20 mouse cellular contexts compared by ENCODE assay signal in the genomic region with DNA sequence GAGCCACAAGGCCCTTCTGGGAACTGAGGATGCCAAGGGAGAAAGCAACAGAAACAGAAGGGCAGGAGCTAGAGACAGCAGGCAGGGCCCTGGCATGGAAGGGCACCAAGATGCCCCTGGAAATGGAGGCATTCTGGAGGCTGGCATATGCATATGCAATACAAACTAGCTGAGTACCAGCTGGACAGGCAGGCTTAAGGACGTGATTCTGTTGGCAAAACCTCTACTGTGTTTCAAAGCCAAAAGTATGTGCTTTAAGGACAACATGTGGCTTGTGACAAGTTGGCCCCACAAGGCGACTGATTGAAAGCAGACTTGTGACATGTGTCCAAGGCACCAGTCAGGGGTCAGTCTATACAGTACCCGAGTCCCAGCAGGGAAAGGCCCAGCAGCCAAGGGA. TPM values are rescaled to one million over a fixed set of nuclear protein-coding genes. Genes with fewer than 3 reads are reported as not detected.
DNase-seq lines count a peak whose midpoint lies in the region; ATAC-seq and TF ChIP-seq lines count a peak whose summit lies in the region.
"Had no signal": no experiment of that assay in that cellular context is flagged by ENCODE, and none has a peak within 500 bp of the region (broad histone marks: within the 10 kb centered on the region; RNA-seq: fewer than 3 reads in every experiment).

No protein-coding gene starts in this region.

- no peak overlapping the region for H3K4me3 ChIP-seq in hindbrain, postnatal 0 days (ENCODE audit: low read length)
- no peak overlapping the region for H3K4me3 ChIP-seq in hindbrain, embryonic 12.5 days
- H3K4me3 ChIP-seq in forebrain, embryonic 15.5 days = no peak overlapping the region
- no peak overlapping the region for H3K4me3 ChIP-seq in intestine, embryonic 16.5 days (ENCODE audit: low read length)
- no peak overlapping the region for H3K4me3 ChIP-seq in kidney, adult 2 months (ENCODE audit: insufficient read depth, low read depth, low read length)
- H3K4me3 ChIP-seq: erythroblast, embryonic 14.5 days had no signal

- no peaks in the 10 kb centered on the region for H3K9me3 ChIP-seq in hindbrain, postnatal 0 days (ENCODE audit: low read length)
- H3K9me3 ChIP-seq in hindbrain, embryonic 12.5 days (replicated peaks) = no peaks in the 10 kb centered on the region
- H3K9me3 ChIP-seq in forebrain, embryonic 15.5 days = no peaks in the 10 kb centered on the region
- no peaks in the 10 kb centered on the region for H3K9me3 ChIP-seq in intestine, embryonic 16.5 days (ENCODE audit: control insufficient read depth, low read length)

- DNase-seq in hindbrain, postnatal 0 days (ENCODE audit: low spot score) = peak; percentile 66
- peak; percentile 46 for DNase-seq in cerebellum, adult 11 months
- peak; percentile 82 to 86 for DNase-seq in cerebellum, postnatal 10 days
- no peak for DNase-seq in kidney, adult 9 months
- no peak for DNase-seq in kidney, adult 2 months
- DNase-seq: B cell, adult 2 months; gastrocnemius, postnatal 36 days; heart, postnatal 10 days; kidney, postnatal 4 days; liver; lung, embryonic 14.5 days; midbrain, embryonic 14.5 days; right cerebral cortex, adult 18-20 months; thymus, adult 18-20 months had no signal

- H3K9ac ChIP-seq in hindbrain, postnatal 0 days (replicated peaks; ENCODE audit: low read length) = no peak overlapping the region
- H3K9ac ChIP-seq in hindbrain, embryonic 12.5 days = no peak overlapping the region
- no peak overlapping the region for H3K9ac ChIP-seq in forebrain, embryonic 15.5 days (replicated peaks)
- no peak overlapping the region for H3K9ac ChIP-seq in intestine, embryonic 16.5 days (ENCODE audit: low read depth, low read length)
- H3K9ac ChIP-seq: lung, embryonic 14.5 days had no signal

- no peaks in the 10 kb centered on the region for H3K27me3 ChIP-seq in hindbrain, postnatal 0 days (ENCODE audit: insufficient read depth, low read length)
- H3K27me3 ChIP-seq in hindbrain, embryonic 12.5 days = peaks cover 36% of the 10 kb centered on the region
- H3K27me3 ChIP-seq in forebrain, embryonic 15.5 days = no peaks in the 10 kb centered on the region
- H3K27me3 ChIP-seq in intestine, embryonic 16.5 days (replicated peaks; ENCODE audit: control insufficient read depth, insufficient read depth, low read length) = no peaks in the 10 kb centered on the region
- H3K27me3 ChIP-seq in kidney, adult 2 months (replicated peaks; ENCODE audit: control insufficient read depth, insufficient read depth, low read length) = no peaks in the 10 kb centered on the region

- TF ChIP-seq CTCF in hindbrain, postnatal 0 days (IDR thresholded peaks at IDR 0.05; ENCODE audit: low read depth) = no peak
- TF ChIP-seq CTCF in kidney, adult 2 months (conservative IDR thresholded peaks at IDR 0.05; ENCODE audit: insufficient read depth, insufficient read length, low read depth, low read length) = no peak

- no peak overlapping the region for H3K27ac ChIP-seq in hindbrain, postnatal 0 days
- H3K27ac ChIP-seq in hindbrain, embryonic 12.5 days = no peak overlapping the region
- H3K27ac ChIP-seq in forebrain, embryonic 15.5 days (replicated peaks) = peak overlapping the region; percentile 94
- no peak overlapping the region for H3K27ac ChIP-seq in intestine, embryonic 16.5 days (ENCODE audit: low read length)
- no peak overlapping the region for H3K27ac ChIP-seq in kidney, adult 2 months (ENCODE audit: insufficient read depth, low read depth, low read length)

- WGBS in hindbrain, postnatal 0 days = 41% methylated on average over 3 of the region's 3 CpGs
- 53% methylated on average over 3 of the region's 3 CpGs for WGBS in hindbrain, embryonic 12.5 days
- WGBS in forebrain, embryonic 15.5 days = 41% methylated on average over 3 of the region's 3 CpGs
- WGBS in intestine, embryonic 16.5 days = 73% methylated on average over 3 of the region's 3 CpGs
- 82% methylated on average over 3 of the region's 3 CpGs for WGBS in kidney, adult 2 months

- no peak for TF ChIP-seq POLR2A in kidney, adult 2 months (IDR thresholded peaks at IDR 0.05; ENCODE audit: low read depth, low read length)

- peaks cover 18% of the 10 kb centered on the region for H3K4me1 ChIP-seq in hindbrain, postnatal 0 days (ENCODE audit: insufficient read depth, low read length)
- peaks cover 29% of the 10 kb centered on the region for H3K4me1 ChIP-seq in hindbrain, embryonic 12.5 days
- peaks cover 44% of the 10 kb centered on the region for H3K4me1 ChIP-seq in forebrain, embryonic 15.5 days
- no peaks in the 10 kb centered on the region for H3K4me1 ChIP-seq in intestine, embryonic 16.5 days (ENCODE audit: control insufficient read depth, insufficient read depth, low read length)
- H3K4me1 ChIP-seq in kidney, adult 2 months (ENCODE audit: control insufficient read depth, insufficient read depth, low read length) = no peaks in the 10 kb centered on the region

- no peak for ATAC-seq in hindbrain, postnatal 0 days
- no peak for ATAC-seq in hindbrain, embryonic 12.5 days (ENCODE audit: low FRiP score)
- no peak for ATAC-seq in forebrain, embryonic 15.5 days (replicated peaks)
- ATAC-seq in intestine, embryonic 16.5 days = no peak

- H3K4me2 ChIP-seq in hindbrain, postnatal 0 days (ENCODE audit: low read depth, low read length) = no peak overlapping the region
- H3K4me2 ChIP-seq in hindbrain, embryonic 12.5 days (replicated peaks) = no peak overlapping the region
- no peak overlapping the region for H3K4me2 ChIP-seq in forebrain, embryonic 15.5 days (replicated peaks)
- no peak overlapping the region for H3K4me2 ChIP-seq in intestine, embryonic 16.5 days (ENCODE audit: low read depth, low read length)
- H3K4me2 ChIP-seq: lung, embryonic 14.5 days had no signal

- H3K36me3 ChIP-seq in hindbrain, postnatal 0 days (ENCODE audit: insufficient read depth, low read length) = no peaks in the 10 kb centered on the region
- H3K36me3 ChIP-seq in hindbrain, embryonic 12.5 days = no peaks in the 10 kb centered on the region
- no peaks in the 10 kb centered on the region for H3K36me3 ChIP-seq in forebrain, embryonic 15.5 days
- H3K36me3 ChIP-seq in intestine, embryonic 16.5 days (ENCODE audit: control insufficient read depth, insufficient read depth, low read length) = no peaks in the 10 kb centered on the region
- H3K36me3 ChIP-seq in kidney, adult 2 months (ENCODE audit: control insufficient read depth, insufficient read depth, low read length) = no peaks in the 10 kb centered on the region

RNA-seq across cellular contexts. Expression of gene A530016L24Rik, which starts 52.2 kb away (rescaled TPM):
- not detected in 2 replicates for total RNA-seq in hindbrain, postnatal 0 days (2014; rRNA removed)
- 0.11 TPM in 1 of 2 replicates, not detected in the other for polyA plus RNA-seq in hindbrain, postnatal 0 days (2015; fragmentation: Nextera tagmentation; extraction: Ambion mirVana)
- polyA plus RNA-seq in hindbrain, embryonic 12.5 days (2016; fragmentation: Nextera tagmentation; extraction: Ambion mirVana) = 0.13 TPM in 1 of 2 replicates, not detected in the other
- polyA plus RNA-seq in forebrain, embryonic 15.5 days (2015; fragmentation: Nextera tagmentation; extraction: Ambion mirVana) = 0.14 and 0.22 TPM in 2 replicates
- 0.10 and 0.18 TPM in 2 replicates for polyA plus RNA-seq in intestine, embryonic 16.5 days (2015; fragmentation: Nextera tagmentation; extraction: Ambion mirVana)
- 11.4 and 16.2 TPM in 2 replicates for polyA plus RNA-seq in kidney, adult 2 months (2012; rRNA removed)
- total RNA-seq: megakaryocyte progenitor cell, adult 5-6 weeks; neutrophil, adult 5-6 weeks had no signal
- polyA plus RNA-seq: lung, embryonic 14.5 days; midbrain, embryonic 14.5 days had no signal

Comparison
In these comparisons a context has a peak if more than half of its experiments do, and no peak if none do; other contexts are left out.
1. DNase-seq: peak in hindbrain, postnatal 0 days (single experiment), cerebellum, adult 11 months (single experiment) and cerebellum, postnatal 10 days (2 of 2); none in kidney, adult 9 months (single experiment) and kidney, adult 2 months (single experiment).
2. RNA of gene A530016L24Rik, which starts 52.2 kb away (polyA plus RNA-seq): 11.4 to 16.2 TPM in kidney, adult 2 months; 0.14 to 0.22 TPM in forebrain, embryonic 15.5 days, 0.13 TPM in hindbrain, embryonic 12.5 days, 0.11 TPM in hindbrain, postnatal 0 days and 0.10 to 0.18 TPM in intestine, embryonic 16.5 days; every median in the first group is over 10 times any median in the second.